Mouse (Mus musculus) heart, embryonic 16.5 days (tissue): ENCODE data around the gene Lhx4. TPM values are rescaled to one million over a fixed set of nuclear protein-coding genes. Genes with fewer than 3 reads are reported as not detected.

Experiments
- ATAC-seq: fragments of 200-750 bp; cut with Nextera tagmentation; replicated peaks from 2 replicates; pipeline ENCODE4 v1.8.0; 2017; ENCODE audit warnings: moderate number of reproducible peaks; ENCODE audit not compliant: insufficient read depth, low FRiP score; ENCODE audit errors: extremely low read depth
- H3K27ac ChIP-seq: fragments of 300-500 bp; sonication (generic); 2 replicates; pipeline ENCODE4 v1.5.1; 2014; ENCODE audit warnings: mild to moderate bottlenecking, low read length, control low read depth, moderate library complexity
- H3K27me3 ChIP-seq: fragments of 300-500 bp; sonication (generic); 2 replicates; pipeline ENCODE4 v1.6.1; 2014; ENCODE audit warnings: low read length, mixed read lengths; ENCODE audit not compliant: control insufficient read depth, insufficient read depth
- H3K36me3 ChIP-seq: fragments of 300-500 bp; sonication (generic); 2 replicates; pipeline ENCODE4 v1.6.1; 2014; ENCODE audit not compliant: control insufficient read depth, insufficient read depth
- H3K4me1 ChIP-seq: fragments of 300-500 bp; sonication (generic); 2 replicates; pipeline ENCODE4 v1.6.1; 2014; ENCODE audit warnings: low read length, mixed read lengths; ENCODE audit not compliant: control insufficient read depth, insufficient read depth
- H3K4me2 ChIP-seq: fragments of 300-500 bp; sonication (generic); 2 replicates; pipeline ENCODE4 v1.6.1; 2014; ENCODE audit warnings: low read depth, mild to moderate bottlenecking, control low read depth, low read length
- H3K4me3 ChIP-seq: fragments of 300-500 bp; sonication (generic); 2 replicates; pipeline ENCODE4 v1.5.1; 2014; ENCODE audit warnings: mild to moderate bottlenecking, control low read depth, low read length
- H3K9ac ChIP-seq: fragments of 300-500 bp; sonication (generic); 2 replicates; pipeline ENCODE4 v1.6.1; 2014; ENCODE audit warnings: low read length, control low read depth
- H3K9me3 ChIP-seq: fragments of 300-500 bp; sonication (generic); replicated peaks from 2 replicates; pipeline ENCODE4 v1.6.1; 2016; ENCODE audit warnings: low read length; ENCODE audit not compliant: control insufficient read depth
- WGBS: fragments of 180-500 bp; shearing (Covaris S2); extraction: QIAGEN DNeasy Blood & Tissue Kit; methylation state at CpG from one replicate; pipeline ENCODE4 v1.1.7; 2014; 5-methylcytosine and 5-hydroxymethylcytosine counted together
- polyA plus RNA-seq: library from polyadenylated mRNA; unstranded; fragments of >200 nt; fragmentation: Nextera tagmentation; extraction: Ambion mirVana; gene quantifications from 2 replicates; pipeline ENCODE4 v1.2.1, GENCODE M21; 2015

Gene Lhx4
- polyA plus RNA-seq, 1 experiment from 2014 or later, result not detected

DNA sequence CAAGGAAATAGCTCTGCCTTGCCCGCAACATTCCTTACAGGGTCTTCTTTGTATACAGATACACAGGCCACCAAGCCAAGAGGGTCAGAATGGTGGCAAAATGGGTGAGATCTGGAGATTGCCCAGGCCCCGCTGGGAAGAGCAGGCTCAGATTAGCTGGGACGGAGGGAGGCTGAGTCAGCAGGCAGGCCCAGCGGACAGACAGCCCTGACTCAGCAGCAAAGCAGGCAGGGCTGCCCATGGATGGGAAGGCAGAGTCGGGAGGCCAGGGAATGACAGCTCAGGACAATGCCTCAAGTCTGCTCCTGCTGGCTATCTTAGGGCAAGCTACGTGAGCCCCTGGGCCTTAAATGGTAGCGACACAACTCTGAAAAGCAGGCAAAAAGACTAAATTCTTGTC lies 34.4 kb upstream of the Lhx4 start:
- Histone ChIP-seq H3K4me3 (no peak overlapping the region), H3K9ac (no peak overlapping the region), H3K9me3 (peaks cover 5% of the 10 kb centered on the region), H3K27ac (no peak overlapping the region), H3K27me3 (no peaks in the 10 kb centered on the region), H3K36me3 (peaks cover 33% of the 10 kb centered on the region), H3K4me1 (peaks cover 6% of the 10 kb centered on the region), H3K4me2 (no peak overlapping the region)
- WGBS, result 70% methylated on average over 7 of the region's 7 CpGs
- no peak for ATAC-seq

DNA sequence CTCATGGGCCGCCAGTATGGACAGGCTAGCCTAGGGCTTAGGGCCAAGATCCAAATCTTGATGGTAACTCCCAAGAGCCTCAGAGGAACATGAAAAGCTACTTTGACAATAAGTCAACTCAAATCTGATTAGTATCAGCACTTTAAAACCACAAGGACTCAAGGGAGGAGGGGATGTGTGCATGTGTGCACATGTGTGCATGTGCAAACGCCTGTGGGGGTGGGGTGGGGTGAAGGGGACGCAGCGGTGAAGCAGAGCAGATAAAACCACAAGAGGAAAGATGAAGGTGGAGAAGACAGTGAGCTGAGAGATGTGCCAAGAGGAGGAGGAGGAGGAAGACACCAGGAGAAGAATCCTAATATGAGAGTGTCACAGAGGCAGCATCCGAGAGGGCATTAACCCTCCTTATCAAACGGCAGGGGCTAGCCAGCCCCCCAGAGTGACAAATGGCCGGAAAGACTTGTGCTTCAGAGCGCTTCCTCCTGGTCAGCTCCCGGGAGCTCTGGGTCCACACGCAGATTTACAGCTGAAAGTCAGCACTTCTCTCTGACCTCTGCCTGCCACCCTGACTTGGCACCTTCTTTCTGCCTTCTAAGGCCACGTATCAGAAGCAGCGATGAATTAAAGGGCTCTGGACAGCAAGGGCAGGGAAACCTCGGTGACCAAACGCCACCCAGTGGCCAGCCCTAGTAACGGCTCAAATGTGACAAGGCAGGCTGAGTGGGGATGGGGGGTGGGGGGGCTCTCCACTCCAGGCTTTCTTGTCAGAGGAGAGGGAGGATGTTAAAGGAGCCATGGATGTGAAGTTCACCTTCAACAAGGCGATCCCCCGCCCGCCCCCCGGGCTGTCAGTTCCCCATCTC lies 33.1 kb upstream of the Lhx4 start:
- H3K27me3 ChIP-seq, result no peaks in the 10 kb centered on the region
- 26% methylated on average over 19 of the region's 19 CpGs for WGBS
- H3K4me1 ChIP-seq, result peaks cover 6% of the 10 kb centered on the region
- peaks cover 5% of the 10 kb centered on the region for H3K9me3 ChIP-seq
- no peak overlapping the region for H3K9ac ChIP-seq
- H3K27ac ChIP-seq, result no peak overlapping the region
- no peak; the same call in 1 of the 2 replicates for ATAC-seq
- peaks cover 33% of the 10 kb centered on the region for H3K36me3 ChIP-seq
- peak overlapping the region; percentile 39; the same call in 1 of the 2 replicates for H3K4me2 ChIP-seq
- H3K4me3 ChIP-seq, result no peak overlapping the region

DNA sequence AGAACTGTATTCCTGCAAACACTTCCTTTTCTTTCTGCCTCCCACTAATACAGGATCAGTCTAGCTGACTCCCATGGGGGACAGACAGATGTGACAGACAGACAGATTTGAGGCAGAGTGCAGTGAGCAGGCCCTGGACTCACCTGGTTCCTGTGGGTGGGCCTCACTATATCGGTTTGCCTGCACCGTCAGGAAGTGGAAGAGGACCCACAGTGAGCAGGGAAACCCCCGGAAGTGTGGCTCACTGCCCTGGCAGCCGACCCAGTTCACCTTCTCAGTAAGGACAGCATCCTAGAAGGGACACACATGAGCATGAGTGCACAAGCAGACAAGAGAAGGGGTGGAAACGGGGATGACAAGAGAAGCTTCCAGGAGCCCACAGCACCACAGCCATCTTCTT lies 30.9 kb upstream of the Lhx4 start:
- Histone ChIP-seq H3K4me1 (peaks cover 6% of the 10 kb centered on the region), H3K27ac (no peak overlapping the region), H3K4me3 (no peak overlapping the region), H3K9me3 (no peaks in the 10 kb centered on the region), H3K27me3 (no peaks in the 10 kb centered on the region), H3K9ac (no peak overlapping the region), H3K36me3 (peaks cover 19% of the 10 kb centered on the region), H3K4me2 (no peak overlapping the region)
- WGBS, result 69% methylated on average over 5 of the region's 5 CpGs
- ATAC-seq, result no peak

DNA sequence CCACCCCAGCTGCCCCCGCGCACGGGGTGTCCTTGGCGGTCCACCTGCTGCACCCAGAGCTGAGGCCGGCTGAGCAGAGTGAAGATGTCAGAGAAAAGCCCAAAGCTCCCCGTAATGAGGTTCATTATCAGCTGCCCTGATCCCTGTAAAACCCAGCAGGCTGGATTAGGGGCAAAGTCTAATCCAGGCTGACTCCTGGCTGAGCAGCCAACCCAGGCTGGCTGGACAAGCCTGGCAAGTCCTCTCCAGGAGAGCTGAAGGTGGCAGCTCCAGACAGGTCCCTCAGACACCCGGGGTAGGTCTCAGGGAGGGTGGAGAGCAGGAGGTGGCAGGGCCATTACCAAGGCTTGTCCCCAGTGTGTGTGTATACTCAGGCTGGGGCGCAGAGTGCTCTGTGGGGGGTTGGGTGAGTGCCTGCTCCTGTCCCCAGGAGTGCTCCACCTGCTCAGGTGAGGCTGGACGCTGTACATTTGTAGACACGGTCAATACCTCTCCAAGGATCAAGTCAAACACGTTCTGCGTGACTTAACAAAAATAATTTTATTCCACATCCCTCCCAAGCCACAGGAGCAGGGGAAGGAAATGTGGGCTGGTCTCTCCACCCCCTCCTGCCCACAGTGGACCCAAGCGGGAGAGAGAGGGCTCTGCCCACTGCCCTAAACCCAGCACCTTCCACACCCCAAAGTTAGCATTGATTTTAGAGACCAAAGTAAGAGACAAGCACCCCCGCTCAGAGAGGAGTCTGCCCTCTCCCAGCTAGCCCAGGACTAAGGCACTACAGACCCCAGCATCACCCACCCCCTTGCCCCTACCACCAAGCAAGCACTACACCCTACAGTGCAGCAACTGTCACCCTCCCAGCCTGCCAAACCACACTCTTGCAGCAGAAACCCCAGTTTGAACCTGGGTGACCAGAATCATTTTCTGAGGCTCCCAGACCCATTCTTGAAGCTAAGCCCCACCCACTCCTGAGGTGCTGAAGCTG lies 26.4 kb upstream of the Lhx4 start:
- no peak overlapping the region for H3K9ac ChIP-seq
- H3K9me3 ChIP-seq, result no peaks in the 10 kb centered on the region
- no peaks in the 10 kb centered on the region for H3K4me1 ChIP-seq
- H3K36me3 ChIP-seq, result peaks cover 11% of the 10 kb centered on the region
- H3K27me3 ChIP-seq, result no peaks in the 10 kb centered on the region
- 61% methylated on average over 14 of the region's 14 CpGs for WGBS
- no peak overlapping the region for H3K4me2 ChIP-seq
- no peak overlapping the region for H3K27ac ChIP-seq
- H3K4me3 ChIP-seq, result no peak overlapping the region
- no peak for ATAC-seq

DNA sequence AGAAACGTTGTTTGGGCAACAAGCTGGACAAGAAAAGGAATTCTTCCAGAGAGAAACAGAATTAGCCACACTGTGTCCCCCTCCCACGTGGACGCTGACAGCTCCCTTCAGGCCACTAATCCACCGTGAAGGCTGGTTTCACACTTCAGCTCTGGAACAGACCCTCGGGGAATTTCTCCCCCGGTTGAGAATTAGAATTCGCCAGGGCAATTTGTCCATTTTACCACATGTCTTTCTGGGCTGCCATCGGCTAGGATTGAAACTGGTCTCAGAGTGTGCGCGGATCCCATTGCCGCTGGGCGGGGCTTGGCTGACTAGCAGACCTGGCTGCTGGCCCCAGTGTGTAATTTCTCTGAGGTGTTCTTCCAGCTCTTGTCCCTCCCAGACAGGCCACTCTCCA lies 7.7 kb upstream of the Lhx4 start:
- 66% methylated on average over 12 of the region's 12 CpGs for WGBS
- Histone ChIP-seq H3K9me3 (no peaks in the 10 kb centered on the region; the same call in 1 of the 2 replicates), H3K4me1 (no peaks in the 10 kb centered on the region; the same call in 1 of the 2 replicates), H3K4me3 (no peak overlapping the region), H3K36me3 (no peaks in the 10 kb centered on the region), H3K27me3 (no peaks in the 10 kb centered on the region), H3K4me2 (no peak overlapping the region), H3K27ac (no peak overlapping the region), H3K9ac (no peak overlapping the region)
- no peak for ATAC-seq

DNA sequence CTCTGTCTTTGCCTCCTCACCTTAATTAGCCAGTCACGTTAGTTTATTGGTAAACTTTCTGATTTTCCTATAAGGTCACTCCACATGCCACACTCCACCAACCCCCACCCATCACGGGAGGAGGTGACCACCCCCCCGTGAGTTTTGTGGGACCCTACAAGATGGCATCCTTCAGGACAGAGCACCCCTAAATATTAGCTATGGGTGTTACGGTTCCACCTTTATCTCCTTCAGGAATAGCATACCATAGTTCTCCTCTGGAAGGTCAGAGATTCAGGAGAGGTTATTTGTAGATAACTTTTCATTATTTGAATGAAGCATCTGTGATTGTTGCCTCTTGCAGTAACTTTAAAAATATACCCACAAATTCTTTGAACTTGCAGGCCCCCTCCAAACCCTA lies 7.2 kb upstream of the Lhx4 start:
- H3K36me3 ChIP-seq, result no peaks in the 10 kb centered on the region
- no peak overlapping the region for H3K27ac ChIP-seq
- no peaks in the 10 kb centered on the region; the same call in 1 of the 2 replicates for H3K4me1 ChIP-seq
- no peak overlapping the region for H3K4me2 ChIP-seq
- no peak overlapping the region for H3K9ac ChIP-seq
- H3K9me3 ChIP-seq, result no peaks in the 10 kb centered on the region; the same call in 1 of the 2 replicates
- H3K27me3 ChIP-seq, result 0 out of 2 replicates have a peak, but pooled peaks cover 2% of the 10 kb centered on the region
- ATAC-seq, result no peak
- H3K4me3 ChIP-seq, result no peak overlapping the region
- WGBS, result 76% methylated on average over 4 of the region's 4 CpGs

DNA sequence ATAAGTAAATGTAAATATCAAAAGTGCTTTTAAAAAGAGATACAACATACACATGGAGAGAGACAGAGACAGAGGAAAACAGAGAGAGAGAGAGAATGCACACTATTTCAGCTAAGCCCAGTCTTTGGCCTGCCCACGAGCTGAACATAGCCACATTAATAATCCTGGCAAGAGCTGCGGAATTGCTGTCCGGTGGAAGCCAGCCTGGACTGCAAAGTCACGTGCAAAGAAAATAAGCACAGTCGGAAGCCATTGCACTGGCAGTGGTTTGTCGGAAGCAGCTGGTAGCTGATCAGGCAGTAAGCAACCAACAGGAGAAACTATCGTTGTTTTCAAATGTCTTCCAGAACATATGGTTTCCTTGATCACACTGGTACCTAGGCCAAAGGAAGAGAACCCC lies 6.1 kb upstream of the Lhx4 start:
- no peak for ATAC-seq
- Histone ChIP-seq H3K27ac (no peak overlapping the region), H3K27me3 (peaks cover 9% of the 10 kb centered on the region), H3K36me3 (no peaks in the 10 kb centered on the region), H3K9me3 (no peaks in the 10 kb centered on the region; the same call in 1 of the 2 replicates), H3K4me1 (no peaks in the 10 kb centered on the region; the same call in 1 of the 2 replicates), H3K4me2 (no peak overlapping the region), H3K9ac (no peak overlapping the region), H3K4me3 (no peak overlapping the region)
- 72% methylated on average over 7 of the region's 7 CpGs for WGBS

DNA sequence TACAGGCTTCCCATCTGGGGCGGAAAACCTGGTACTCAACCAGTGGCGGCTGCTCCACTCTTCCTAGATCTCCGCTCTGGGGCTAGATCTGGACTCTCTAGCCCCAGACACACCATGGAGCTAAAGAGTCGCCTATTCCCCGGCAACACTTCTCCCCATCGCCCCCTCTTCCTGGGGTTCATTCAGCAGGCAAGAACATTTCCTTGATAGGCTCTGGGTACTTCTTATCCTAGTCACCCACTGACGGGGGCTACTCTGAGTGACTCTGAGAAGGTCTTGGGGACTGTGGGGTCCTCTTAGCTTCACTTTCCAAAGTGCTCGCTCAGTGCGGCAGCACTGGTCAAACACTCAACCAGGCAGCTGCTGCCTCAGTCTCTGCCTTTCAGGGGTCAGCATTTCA lies 1.9 kb upstream of the Lhx4 start:
- WGBS, result 60% methylated on average over 9 of the region's 9 CpGs
- Histone ChIP-seq H3K4me1 (no peaks in the 10 kb centered on the region), H3K27ac (no peak overlapping the region), H3K9ac (no peak overlapping the region), H3K4me2 (no peak overlapping the region), H3K9me3 (no peaks in the 10 kb centered on the region), H3K4me3 (no peak overlapping the region), H3K36me3 (no peaks in the 10 kb centered on the region), H3K27me3 (peaks cover 44% of the 10 kb centered on the region)
- ATAC-seq, result no peak
